Mouse (Mus musculus): ENCODE results near the gene Spata5.

DNA sequence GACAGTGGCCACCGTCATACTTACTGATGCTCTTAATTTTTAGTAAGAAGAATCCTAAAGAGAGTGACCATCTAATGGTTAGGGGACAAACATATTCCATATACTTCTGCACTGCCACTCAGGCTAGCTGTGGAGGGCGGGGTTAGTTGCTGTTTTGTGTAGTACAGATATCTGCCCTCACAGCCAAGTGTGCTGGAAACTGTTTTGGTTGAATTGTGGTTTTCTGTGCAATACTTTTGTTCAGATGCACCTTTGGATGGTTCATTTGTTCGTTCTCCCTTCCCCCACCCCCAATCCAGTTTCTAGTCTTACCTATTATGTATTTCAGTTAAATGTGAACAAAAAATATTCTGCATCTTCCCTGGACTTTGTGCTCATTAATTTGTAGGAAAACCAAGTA lies 130.5 kb downstream of the Spata5 start:
- TF ChIP-seq POLR2AphosphoS2 (IDR thresholded peaks at IDR 0.05; ENCODE audit: low read length) (no peak), EP300 (IDR thresholded peaks at IDR 0.05; ENCODE audit: low read depth in 1 of 2, low read length in 2 of 2) (peak; percentile 39 to 41; a peak in 2 of 4 replicates)

All from MEL (cell line).